Mouse (Mus musculus) liver, adult (tissue): ENCODE measurements around the gene Inip.

ENCODE experiments used
- GATA4 ChIP-seq: IDR thresholded peaks from 2 replicates; pipeline ENCODE4 v1.6.1; 2014; ENCODE audit warnings: mild to moderate bottlenecking, low read length; ENCODE audit not compliant: insufficient replicate concordance

The Inip gene

GRCm38 (mm10) chr4:59760016-59760415 is 41.4 kb downstream of the Inip start:
- TF ChIP-seq GATA4 = no peak

GRCm38 (mm10) chr4:59757452-59758435 is 43.6 kb downstream of the Inip start:
- TF ChIP-seq GATA4 = no peak

GRCm38 (mm10) chr4:59756332-59757082 is 44.9 kb downstream of the Inip start:
- TF ChIP-seq GATA4 = no peak

GRCm38 (mm10) chr4:59753491-59754140 is 47.8 kb downstream of the Inip start:
- no peak for TF ChIP-seq GATA4

GRCm38 (mm10) chr4:59739882-59740281 is 61.5 kb downstream of the Inip start:
- TF ChIP-seq GATA4 = no peak

GRCm38 (mm10) chr4:59739321-59739720 is 62.1 kb downstream of the Inip start:
- no peak for TF ChIP-seq GATA4

- TF ChIP-seq GATA4 = no peak
These were observed 69.8 kb downstream of the Inip start for GRCm38 (mm10) chr4:59731544-59731943.

- TF ChIP-seq GATA4 = no peak
These were observed 72.5 kb downstream of the Inip start for GRCm38 (mm10) chr4:59728839-59729238.

- no peak for TF ChIP-seq GATA4
These were observed 73.5 kb downstream of the Inip start for GRCm38 (mm10) chr4:59727878-59728261.

- no peak for TF ChIP-seq GATA4
These were observed 74.1 kb downstream of the Inip start for GRCm38 (mm10) chr4:59727187-59727877.

GRCm38 (mm10) chr4:59726501-59726900 is 74.9 kb downstream of the Inip start:
- TF ChIP-seq GATA4 = no peak

- TF ChIP-seq GATA4 = no peak
These were observed 75.8 kb downstream of the Inip start for GRCm38 (mm10) chr4:59725579-59725978.

- no peak for TF ChIP-seq GATA4
These were observed 79.6 kb downstream of the Inip start for GRCm38 (mm10) chr4:59721811-59722210.
